Comparison of ENCODE assay signal across 8 mouse cellular contexts in genomic region chr9:50452303-50452775, GRCm38 (mm10). TPM values are rescaled to one million over a fixed set of nuclear protein-coding genes. Genes with fewer than 3 reads are reported as not detected.
DNase-seq lines count a peak whose midpoint lies in the region; ATAC-seq and TF ChIP-seq lines count a peak whose summit lies in the region.

No protein-coding gene starts in this region.

- DNase-seq in A20 (ENCODE audit: low read depth, low spot score): peak; percentile 86
- DNase-seq in adrenal gland, postnatal 4 days (ENCODE audit: low spot score in 2 of 2): peak; percentile 76
- DNase-seq in embryonic facial prominence, embryonic 14.5 days (ENCODE audit: low spot score): peak; percentile 91
- DNase-seq in heart, embryonic 10.5 days (ENCODE audit: low spot score): peak; percentile 91
- DNase-seq in limb, embryonic 14.5 days (ENCODE audit: low spot score): peak; percentile 92
- DNase-seq in midbrain, postnatal 0 days (ENCODE audit: low spot score): peak; percentile 96
- peak; percentile 61 to 89 for DNase-seq in spleen, postnatal 10 days (ENCODE audit: low spot score in 2 of 2)

- no peaks in the 10 kb centered on the region for H3K4me1 ChIP-seq in embryonic facial prominence, embryonic 14.5 days (ENCODE audit: control insufficient read depth, insufficient read depth, low read length)
- H3K4me1 ChIP-seq in heart, embryonic 10.5 days: peaks cover 16% of the 10 kb centered on the region
- H3K4me1 ChIP-seq in kidney, embryonic 14.5 days (ENCODE audit: control insufficient read depth, insufficient read depth, low read length): 0 out of 2 replicates have a peak, but pooled peaks cover 10% of the 10 kb centered on the region
- no peaks in the 10 kb centered on the region for H3K4me1 ChIP-seq in limb, embryonic 14.5 days (ENCODE audit: control insufficient read depth, insufficient read depth, low read length)
- no peaks in the 10 kb centered on the region for H3K4me1 ChIP-seq in midbrain, postnatal 0 days (ENCODE audit: insufficient read depth, low read length)

- peak overlapping the region; percentile 39 for H3K4me2 ChIP-seq in embryonic facial prominence, embryonic 14.5 days (ENCODE audit: low read depth, low read length)
- peak overlapping the region; percentile 24 for H3K4me2 ChIP-seq in kidney, embryonic 14.5 days (replicated peaks; ENCODE audit: low read depth, low read length)
- peak overlapping the region; percentile 26; the same call in 1 of the 2 replicates for H3K4me2 ChIP-seq in limb, embryonic 14.5 days (replicated peaks; ENCODE audit: low read depth, low read length, severe bottlenecking)
- H3K4me2 ChIP-seq in midbrain, postnatal 0 days (ENCODE audit: low read depth, low read length, poor library complexity, severe bottlenecking): peak overlapping the region; percentile 37

- H3K4me3 ChIP-seq in embryonic facial prominence, embryonic 14.5 days (ENCODE audit: low read depth, low read length): no peak overlapping the region
- peak overlapping the region; percentile 34 for H3K4me3 ChIP-seq in heart, embryonic 10.5 days
- H3K4me3 ChIP-seq in kidney, embryonic 14.5 days (ENCODE audit: low read length): no peak overlapping the region
- H3K4me3 ChIP-seq in limb, embryonic 14.5 days (replicated peaks; ENCODE audit: low read length): no peak overlapping the region
- H3K4me3 ChIP-seq in midbrain, postnatal 0 days (ENCODE audit: low read depth, low read length): peak overlapping the region; percentile 18

- no peaks in the 10 kb centered on the region for H3K36me3 ChIP-seq in embryonic facial prominence, embryonic 14.5 days (ENCODE audit: control insufficient read depth, insufficient read depth, low read length)
- H3K36me3 ChIP-seq in heart, embryonic 10.5 days: no peaks in the 10 kb centered on the region
- H3K36me3 ChIP-seq in kidney, embryonic 14.5 days (ENCODE audit: control insufficient read depth, insufficient read depth, low read length): no peaks in the 10 kb centered on the region
- H3K36me3 ChIP-seq in limb, embryonic 14.5 days (ENCODE audit: control insufficient read depth, insufficient read depth, low read length): no peaks in the 10 kb centered on the region
- no peaks in the 10 kb centered on the region for H3K36me3 ChIP-seq in midbrain, postnatal 0 days (ENCODE audit: insufficient read depth, low read length)

- no peak overlapping the region for H3K27ac ChIP-seq in embryonic facial prominence, embryonic 14.5 days (replicated peaks; ENCODE audit: low read depth, low read length)
- no peak overlapping the region; the same call in 1 of the 2 replicates for H3K27ac ChIP-seq in heart, embryonic 10.5 days
- no peak overlapping the region for H3K27ac ChIP-seq in kidney, embryonic 14.5 days (ENCODE audit: low read depth, low read length)
- H3K27ac ChIP-seq in limb, embryonic 14.5 days (replicated peaks; ENCODE audit: low read depth, low read length): no peak overlapping the region
- peak overlapping the region; percentile 68 for H3K27ac ChIP-seq in midbrain, postnatal 0 days (ENCODE audit: low read depth, low read length)

- 17% methylated on average over 10 of the region's 10 CpGs for WGBS in embryonic facial prominence, embryonic 14.5 days
- 15% methylated on average over 10 of the region's 10 CpGs for WGBS in heart, embryonic 10.5 days
- WGBS in kidney, embryonic 14.5 days: 11% methylated on average over 10 of the region's 10 CpGs
- WGBS in limb, embryonic 14.5 days: 11% methylated on average over 10 of the region's 10 CpGs
- 14% methylated on average over 10 of the region's 10 CpGs for WGBS in midbrain, postnatal 0 days

- ATAC-seq in embryonic facial prominence, embryonic 14.5 days (ENCODE audit: low read depth): peak; percentile 79
- ATAC-seq in kidney, embryonic 14.5 days (ENCODE audit: low FRiP score, low TSS enrichment): peak; percentile 79
- peak; percentile 85 for ATAC-seq in limb, embryonic 14.5 days (ENCODE audit: low FRiP score, low read depth)
- peak; percentile 63 for ATAC-seq in midbrain, postnatal 0 days (ENCODE audit: low FRiP score)

- no peak for TF ChIP-seq POLR2A in limb, embryonic 14.5 days (IDR thresholded peaks at IDR 0.05; ENCODE audit: borderline replicate concordance, extremely low read depth, insufficient read depth, insufficient read length)

- H3K9me3 ChIP-seq in embryonic facial prominence, embryonic 14.5 days (ENCODE audit: control insufficient read depth, low read length): no peaks in the 10 kb centered on the region
- no peaks in the 10 kb centered on the region for H3K9me3 ChIP-seq in heart, embryonic 10.5 days
- no peaks in the 10 kb centered on the region for H3K9me3 ChIP-seq in kidney, embryonic 14.5 days (ENCODE audit: control insufficient read depth, low read length)
- H3K9me3 ChIP-seq in limb, embryonic 14.5 days (ENCODE audit: control insufficient read depth, low read length): no peaks in the 10 kb centered on the region
- no peaks in the 10 kb centered on the region for H3K9me3 ChIP-seq in midbrain, postnatal 0 days (ENCODE audit: low read length)

- peak; percentile 99 for TF ChIP-seq CTCF in midbrain, postnatal 0 days (IDR thresholded peaks at IDR 0.05)

- peak overlapping the region; percentile 25; the same call in 1 of the 2 replicates for H3K9ac ChIP-seq in embryonic facial prominence, embryonic 14.5 days (ENCODE audit: low read depth, low read length)
- H3K9ac ChIP-seq in kidney, embryonic 14.5 days (ENCODE audit: low read depth, low read length): no peak overlapping the region
- no peak overlapping the region for H3K9ac ChIP-seq in limb, embryonic 14.5 days (ENCODE audit: low read depth, low read length, severe bottlenecking)
- peak overlapping the region; percentile 34; the same call in 1 of the 2 replicates for H3K9ac ChIP-seq in midbrain, postnatal 0 days (replicated peaks; ENCODE audit: low read length, poor library complexity, severe bottlenecking)

- no peaks in the 10 kb centered on the region for H3K27me3 ChIP-seq in embryonic facial prominence, embryonic 14.5 days (replicated peaks; ENCODE audit: control insufficient read depth, insufficient read depth, low read length)
- H3K27me3 ChIP-seq in heart, embryonic 10.5 days (ENCODE audit: insufficient read depth, poor library complexity, severe bottlenecking): 0 out of 2 replicates have a peak, but pooled peaks cover 3% of the 10 kb centered on the region
- H3K27me3 ChIP-seq in kidney, embryonic 14.5 days (ENCODE audit: control insufficient read depth, insufficient read depth, low read length): no peaks in the 10 kb centered on the region
- H3K27me3 ChIP-seq in limb, embryonic 14.5 days (ENCODE audit: control insufficient read depth, insufficient read depth, low read length): no peaks in the 10 kb centered on the region
- H3K27me3 ChIP-seq in midbrain, postnatal 0 days (ENCODE audit: insufficient read depth, low read length): no peaks in the 10 kb centered on the region

RNA-seq across cellular contexts. Expression of gene Plet1, which starts 42.0 kb away (rescaled TPM):
- total RNA-seq in adrenal gland, postnatal 4 days (2021): 1 to 10 TPM in 1 of 2 experiments, under 1 TPM in 1; 0.25 to 3.2 TPM
- 2.7 and 7.1 TPM in 2 replicates for polyA plus RNA-seq in embryonic facial prominence, embryonic 14.5 days (2014; fragmentation: Nextera tagmentation; extraction: Ambion mirVana)
- 2.2 and 4.2 TPM in 2 replicates for polyA plus RNA-seq in heart, embryonic 10.5 days (2016; fragmentation: Nextera tagmentation; extraction: Ambion mirVana)
- polyA plus RNA-seq in kidney, embryonic 14.5 days (2014; fragmentation: Nextera tagmentation; extraction: Ambion mirVana): 32.1 and 36.7 TPM in 2 replicates
- 0.74 and 0.93 TPM in 2 replicates for polyA plus RNA-seq in limb, embryonic 14.5 days (2012; rRNA removed)
- 0.41 and 0.70 TPM in 2 replicates for polyA plus RNA-seq in limb, embryonic 14.5 days (2014; fragmentation: Nextera tagmentation; extraction: Ambion mirVana)
- 0.33 TPM in 1 of 2 replicates, not detected in the other for total RNA-seq in midbrain, postnatal 0 days (2014; rRNA removed)
- 0.52 and 0.80 TPM in 2 replicates for polyA plus RNA-seq in midbrain, postnatal 0 days (2015; fragmentation: Nextera tagmentation; extraction: Ambion mirVana)

Comparison
In these comparisons a context has a peak if more than half of its experiments do, and no peak if none do; other contexts are left out.
1. H3K4me3 ChIP-seq: peak in heart, embryonic 10.5 days (single experiment) and midbrain, postnatal 0 days (single experiment); none in embryonic facial prominence, embryonic 14.5 days (single experiment), kidney, embryonic 14.5 days (single experiment) and limb, embryonic 14.5 days (single experiment).
2. H3K9ac ChIP-seq: peak in embryonic facial prominence, embryonic 14.5 days (single experiment) and midbrain, postnatal 0 days (single experiment); none in kidney, embryonic 14.5 days (single experiment) and limb, embryonic 14.5 days (single experiment).
3. Peak in every context shown above with its lines, with median percentiles within 50 percentile points of each other: DNase-seq, ATAC-seq and H3K4me2 ChIP-seq.